Mouse (Mus musculus): Measurements from ENCODE around the gene Rdm1.
"Not testable (repeated sequence)": the region's sequence is repeated elsewhere in the genome, so short reads cannot be mapped to it uniquely, and the experiment has no call there.

The Rdm1 gene

GRCm38 (mm10) chr11:101616948-101617767 lies 9.8 kb upstream of the Rdm1 start:
- peak; percentile 42 for DNase-seq

- DNase-seq, result peak; percentile 90
These were observed 9.1 kb upstream of the Rdm1 start for GRCm38 (mm10) chr11:101617849-101618248.

- no peak for DNase-seq
These were observed 8.4 kb upstream of the Rdm1 start for GRCm38 (mm10) chr11:101618596-101618995.

GRCm38 (mm10) chr11:101620022-101620655 lies 6.9 kb upstream of the Rdm1 start:
- DNase-seq, result not testable (repeated sequence)

GRCm38 (mm10) chr11:101626649-101626994 lies 373 bp upstream of the Rdm1 start:
- DNase-seq, result no peak

- peak; percentile 95 for DNase-seq
These were observed 1.0 kb downstream of the Rdm1 start for GRCm38 (mm10) chr11:101627857-101628559.

GRCm38 (mm10) chr11:101628733-101629417 lies 1.9 kb downstream of the Rdm1 start:
- DNase-seq, result not testable (repeated sequence)

GRCm38 (mm10) chr11:101635660-101636059 lies 8.7 kb downstream of the Rdm1 start:
- no peak for DNase-seq

GRCm38 (mm10) chr11:101639761-101640160 lies 12.8 kb downstream of the Rdm1 start:
- no peak for DNase-seq

GRCm38 (mm10) chr11:101640857-101641709 lies 14.1 kb downstream of the Rdm1 start:
- DNase-seq, result peak; percentile 84

- DNase-seq, result peak; percentile 76
These were observed 15.0 kb downstream of the Rdm1 start for GRCm38 (mm10) chr11:101641710-101642642.

- no peak for DNase-seq
These were observed 15.9 kb downstream of the Rdm1 start for GRCm38 (mm10) chr11:101642931-101643330.

- DNase-seq, result no peak
These were observed 17.6 kb downstream of the Rdm1 start for GRCm38 (mm10) chr11:101644591-101644990.

- DNase-seq, result not testable (repeated sequence)
These were observed 18.0 kb downstream of the Rdm1 start for GRCm38 (mm10) chr11:101645043-101645410.

GRCm38 (mm10) chr11:101645411-101646282 lies 18.7 kb downstream of the Rdm1 start:
- peak; percentile 89 for DNase-seq

- peak; percentile 45 for DNase-seq
These were observed 19.3 kb downstream of the Rdm1 start for GRCm38 (mm10) chr11:101646283-101646794.

- not testable (repeated sequence) for DNase-seq
These were observed 20.1 kb downstream of the Rdm1 start for GRCm38 (mm10) chr11:101647093-101647492.

GRCm38 (mm10) chr11:101656356-101656755 lies 29.4 kb downstream of the Rdm1 start:
- no peak for DNase-seq

GRCm38 (mm10) chr11:101657528-101657885 lies 30.5 kb downstream of the Rdm1 start:
- DNase-seq, result no peak
